Mouse (Mus musculus) lung, postnatal 10 days (tissue): ENCODE measurements around the gene Olfr273.
"Not testable (repeated sequence)": the region's sequence is repeated elsewhere in the genome, so short reads cannot be mapped to it uniquely, and the experiment has no call there.

ENCODE experiments used
- DNase-seq: peaks from one replicate; pipeline ENCODE4 v3.0.0; 2021

Olfr273 gene

DNA sequence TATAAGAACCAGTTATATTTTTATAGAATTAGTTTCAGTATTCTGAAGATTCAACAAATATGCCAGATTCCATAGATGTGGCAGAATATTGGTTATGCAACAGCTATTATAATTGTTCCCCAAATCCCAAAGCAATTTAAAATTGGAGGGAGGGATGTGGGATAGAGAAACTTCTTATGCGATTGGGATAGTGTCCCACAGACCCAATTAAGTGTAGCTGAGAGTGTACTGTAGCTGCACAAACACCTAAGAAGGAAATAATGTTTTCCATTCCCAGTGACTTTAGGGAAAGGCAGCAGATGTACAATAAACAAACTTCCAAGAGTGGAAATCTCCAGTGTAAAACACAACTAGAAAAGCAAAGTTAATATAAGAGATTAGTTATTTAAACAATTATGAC lies at the start of gene Olfr273:
Gene Olfr273, minus strand, starts transcription at position 101 of the 400 bp plus-strand sequence.
- no peak for DNase-seq

DNA sequence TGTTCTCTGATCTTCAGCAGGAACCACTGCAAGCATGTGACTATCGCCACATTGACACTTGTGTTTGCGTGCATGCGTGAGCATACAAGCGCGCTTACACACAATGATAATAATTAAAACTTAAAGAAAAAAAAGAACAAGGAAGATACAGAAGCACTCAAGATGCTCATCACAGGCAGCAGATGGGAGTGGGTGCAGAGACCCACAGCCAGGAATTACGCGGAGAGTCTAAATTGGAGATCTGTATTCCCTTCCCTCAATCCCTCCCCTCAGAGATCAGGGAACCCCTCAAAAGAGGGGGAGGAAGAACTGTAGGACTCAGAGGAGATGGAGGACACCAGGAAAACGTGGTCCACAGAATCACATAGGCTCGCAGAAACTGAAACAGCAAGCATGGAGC lies 5.1 kb upstream of the Olfr273 start:
- no peak for DNase-seq

GRCm38 (mm10) chr4:52849672-52850071 lies 9.4 kb downstream of the Olfr273 start:
- DNase-seq, result no peak

GRCm38 (mm10) chr4:52849039-52849635 lies 9.9 kb downstream of the Olfr273 start:
- DNase-seq, result no peak

DNA sequence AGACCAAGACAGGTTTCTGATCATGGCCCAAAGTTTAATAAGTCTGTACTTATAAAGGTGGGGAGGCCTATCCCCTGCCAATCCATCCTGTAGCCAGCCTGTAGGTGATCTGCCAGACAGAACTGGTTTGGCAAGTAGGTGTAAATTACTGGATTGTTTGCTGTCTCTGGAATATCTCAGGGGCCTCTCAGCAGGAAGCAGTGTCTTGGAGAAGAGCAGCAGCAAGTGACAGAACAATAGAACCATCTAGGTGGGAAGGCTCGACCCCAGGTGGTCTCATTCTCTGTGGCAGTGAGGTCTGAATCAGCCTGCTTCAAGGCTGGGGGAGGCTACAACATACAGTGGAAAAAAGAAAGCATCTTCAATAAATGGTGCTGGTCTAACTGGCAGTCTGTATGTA lies 13.6 kb downstream of the Olfr273 start:
- not testable (repeated sequence) for DNase-seq

DNA sequence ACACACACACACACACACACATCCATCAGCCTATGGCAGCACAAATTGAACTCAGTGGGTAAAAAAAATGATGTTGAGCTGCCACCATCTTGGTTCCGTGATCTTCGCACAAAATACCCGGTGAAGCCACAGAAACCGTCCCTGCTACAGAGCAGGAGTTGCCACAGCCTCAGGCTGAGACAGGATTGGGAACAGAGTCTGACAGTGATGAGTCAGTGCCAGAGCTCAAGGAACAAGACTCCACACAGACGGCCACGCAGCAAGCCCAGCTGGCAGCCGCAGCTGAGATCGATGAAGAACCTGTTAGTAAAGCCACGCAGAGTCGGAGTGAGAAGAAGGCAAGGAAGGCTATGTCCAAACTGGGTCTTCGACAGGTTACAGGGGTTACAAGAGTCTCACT lies 37.7 kb downstream of the Olfr273 start:
- DNase-seq, result no peak

DNA sequence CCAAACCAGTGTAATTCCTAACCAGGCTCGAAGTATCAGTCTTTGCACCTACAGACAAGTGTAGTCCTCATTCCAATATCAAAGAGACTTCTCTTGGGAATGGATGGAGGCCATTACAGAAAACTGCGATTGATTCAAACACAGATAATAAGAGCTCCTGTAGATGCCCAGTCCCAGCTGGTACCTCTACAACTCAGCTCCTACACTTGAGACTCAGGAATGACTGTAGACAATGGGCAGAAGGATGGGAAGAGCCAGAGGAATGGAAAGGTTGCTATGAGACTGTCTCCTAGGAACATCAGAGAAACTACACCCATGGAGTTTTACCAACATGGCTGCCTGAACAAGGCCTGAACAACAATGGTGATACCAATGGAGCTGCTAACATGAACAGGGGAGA lies 44.7 kb downstream of the Olfr273 start, which contains the start of gene Olfr275:
Gene Olfr275, plus strand, starts transcription at position 301 of the 400 bp plus-strand sequence.
- DNase-seq, result no peak

GRCm38 (mm10) chr4:52811871-52812270 lies 47.2 kb downstream of the Olfr273 start:
- DNase-seq, result no peak
